22 mouse cellular contexts compared by ENCODE assay signal in genomic region chr19:55269051-55269450, GRCm38 (mm10). TPM values are rescaled to one million over a fixed set of nuclear protein-coding genes. Genes with fewer than 3 reads are reported as not detected.
DNase-seq lines count a peak whose midpoint lies in the region; ATAC-seq and TF ChIP-seq lines count a peak whose summit lies in the region.
"Had no signal": no experiment of that assay in that cellular context is flagged by ENCODE, and none has a peak within 500 bp of the region (broad histone marks: within the 10 kb centered on the region; RNA-seq: fewer than 3 reads in every experiment).

No protein-coding gene starts in this region.

- no peak for DNase-seq in lung, embryonic 14.5 days
- no peak for DNase-seq in lung, postnatal 10 days
- peak; percentile 19 for DNase-seq in kidney, postnatal 0 days (ENCODE audit: low spot score)
- no peak for DNase-seq in urinary bladder, adult 18-20 months (ENCODE audit: low spot score in 2 of 2)
- DNase-seq in urinary bladder, adult 2 months (ENCODE audit: low spot score), result no peak
- DNase-seq: adrenal gland, postnatal 25 days; B cell, adult 2 months; cerebellum, adult 2 months; heart, postnatal 4 days had no signal

- H3K4me3 ChIP-seq in lung, embryonic 14.5 days (ENCODE audit: low read depth, low read length), result no peak overlapping the region
- no peak overlapping the region for H3K4me3 ChIP-seq in intestine, embryonic 16.5 days (ENCODE audit: low read length)
- H3K4me3 ChIP-seq in kidney, postnatal 0 days (replicated peaks; ENCODE audit: low read depth, low read length), result no peak overlapping the region
- no peak overlapping the region for H3K4me3 ChIP-seq in stomach, embryonic 14.5 days (ENCODE audit: low read depth, low read length)
- H3K4me3 ChIP-seq: embryonic facial prominence, embryonic 12.5 days; forebrain, embryonic 15.5 days; heart, embryonic 12.5 days; limb, embryonic 12.5 days; midbrain, embryonic 13.5 days; myocyte; neural tube, embryonic 15.5 days had no signal

- H3K9ac ChIP-seq in lung, embryonic 14.5 days, result no peak overlapping the region
- H3K9ac ChIP-seq in intestine, embryonic 16.5 days (ENCODE audit: low read depth, low read length), result no peak overlapping the region
- H3K9ac ChIP-seq in kidney, postnatal 0 days (ENCODE audit: low read depth, low read length), result no peak overlapping the region
- H3K9ac ChIP-seq in stomach, embryonic 14.5 days (replicated peaks; ENCODE audit: low read depth, low read length), result no peak overlapping the region
- H3K9ac ChIP-seq: embryonic facial prominence, embryonic 12.5 days; forebrain, embryonic 15.5 days; heart, embryonic 12.5 days; limb, embryonic 12.5 days; midbrain, embryonic 13.5 days; neural tube, embryonic 15.5 days had no signal

- H3K27ac ChIP-seq in lung, embryonic 14.5 days (ENCODE audit: low read depth), result peak overlapping the region; percentile 92
- H3K27ac ChIP-seq in intestine, embryonic 16.5 days (ENCODE audit: low read length), result peak overlapping the region; percentile 58
- peak overlapping the region; percentile 86 for H3K27ac ChIP-seq in kidney, postnatal 0 days
- peak overlapping the region; percentile 75 for H3K27ac ChIP-seq in stomach, embryonic 14.5 days (ENCODE audit: low read length)
- H3K27ac ChIP-seq: embryonic facial prominence, embryonic 12.5 days; forebrain, embryonic 15.5 days; limb, embryonic 12.5 days; macrophage; midbrain, embryonic 13.5 days; neural tube, embryonic 15.5 days had no signal

- no peaks in the 10 kb centered on the region for H3K27me3 ChIP-seq in lung, embryonic 14.5 days (ENCODE audit: insufficient read depth, low read length)
- H3K27me3 ChIP-seq in intestine, embryonic 16.5 days (replicated peaks; ENCODE audit: control insufficient read depth, insufficient read depth, low read length), result no peaks in the 10 kb centered on the region
- H3K27me3 ChIP-seq in kidney, postnatal 0 days (ENCODE audit: insufficient read depth, low read length), result no peaks in the 10 kb centered on the region
- no peaks in the 10 kb centered on the region for H3K27me3 ChIP-seq in stomach, embryonic 14.5 days (ENCODE audit: control insufficient read depth, insufficient read depth, low read length)
- H3K27me3 ChIP-seq: embryonic facial prominence, embryonic 12.5 days; forebrain, embryonic 15.5 days; heart, embryonic 12.5 days; limb, embryonic 12.5 days; midbrain, embryonic 13.5 days; neural tube, embryonic 15.5 days; Patski had no signal

- no peak for TF ChIP-seq CTCF in lung, embryonic 14.5 days (IDR thresholded peaks at IDR 0.05; ENCODE audit: low read depth)
- TF ChIP-seq CTCF in kidney, postnatal 0 days (IDR thresholded peaks at IDR 0.05; ENCODE audit: low read depth), result no peak

- no peak for ATAC-seq in lung, embryonic 14.5 days (ENCODE audit: insufficient read depth)
- no peak for ATAC-seq in intestine, embryonic 16.5 days
- peak; percentile 41; the same call in 1 of the 2 replicates for ATAC-seq in kidney, postnatal 0 days (replicated peaks; ENCODE audit: low FRiP score, low read depth)
- ATAC-seq in stomach, embryonic 14.5 days (ENCODE audit: insufficient number of reproducible peaks, insufficient read depth, low FRiP score, low read depth), result no peak
- ATAC-seq in megakaryocyte progenitor cell, adult 5-6 weeks (replicated peaks; ENCODE audit: poor library complexity), result no peak
- ATAC-seq: forebrain, embryonic 15.5 days; midbrain, embryonic 13.5 days had no signal

- no peaks in the 10 kb centered on the region for H3K9me3 ChIP-seq in lung, embryonic 14.5 days (ENCODE audit: low read depth, low read length)
- H3K9me3 ChIP-seq in intestine, embryonic 16.5 days (ENCODE audit: control insufficient read depth, low read length), result no peaks in the 10 kb centered on the region
- H3K9me3 ChIP-seq in kidney, postnatal 0 days (replicated peaks; ENCODE audit: low read length), result no peaks in the 10 kb centered on the region
- no peaks in the 10 kb centered on the region for H3K9me3 ChIP-seq in stomach, embryonic 14.5 days (ENCODE audit: control insufficient read depth, low read depth, low read length)
- H3K9me3 ChIP-seq: embryonic facial prominence, embryonic 12.5 days; forebrain, embryonic 15.5 days; heart, embryonic 12.5 days; limb, embryonic 12.5 days; midbrain, embryonic 13.5 days; neural tube, embryonic 15.5 days had no signal

- WGBS in lung, embryonic 14.5 days, result 66% methylated on average over 5 of the region's 5 CpGs
- WGBS in intestine, embryonic 16.5 days, result 86% methylated on average over 5 of the region's 5 CpGs
- WGBS in kidney, postnatal 0 days, result 64% methylated on average over 5 of the region's 5 CpGs
- WGBS in stomach, embryonic 14.5 days, result 74% methylated on average over 5 of the region's 5 CpGs

- peaks cover 4% of the 10 kb centered on the region; the same call in 1 of the 2 replicates for H3K4me1 ChIP-seq in lung, embryonic 14.5 days (ENCODE audit: insufficient read depth)
- peaks cover 38% of the 10 kb centered on the region for H3K4me1 ChIP-seq in intestine, embryonic 16.5 days (ENCODE audit: control insufficient read depth, insufficient read depth, low read length)
- 0 out of 2 replicates have a peak, but pooled peaks cover 21% of the 10 kb centered on the region for H3K4me1 ChIP-seq in kidney, postnatal 0 days (replicated peaks; ENCODE audit: insufficient read depth, low read length)
- peaks cover 7% of the 10 kb centered on the region for H3K4me1 ChIP-seq in stomach, embryonic 14.5 days (ENCODE audit: control insufficient read depth, insufficient read depth, low read length)
- H3K4me1 ChIP-seq: embryonic facial prominence, embryonic 12.5 days; forebrain, embryonic 15.5 days; limb, embryonic 12.5 days; neural tube, embryonic 15.5 days had no signal

- 0 out of 2 replicates have a peak, but pooled peaks cover 9% of the 10 kb centered on the region for H3K36me3 ChIP-seq in lung, embryonic 14.5 days (ENCODE audit: insufficient read depth)
- H3K36me3 ChIP-seq in intestine, embryonic 16.5 days (ENCODE audit: control insufficient read depth, insufficient read depth, low read length), result peaks cover 4% of the 10 kb centered on the region; the same call in 1 of the 2 replicates
- H3K36me3 ChIP-seq in kidney, postnatal 0 days (ENCODE audit: insufficient read depth, low read length), result 0 out of 2 replicates have a peak, but pooled peaks cover 3% of the 10 kb centered on the region
- H3K36me3 ChIP-seq in stomach, embryonic 14.5 days (ENCODE audit: control insufficient read depth, insufficient read depth, low read length), result no peaks in the 10 kb centered on the region
- H3K36me3 ChIP-seq: embryonic facial prominence, embryonic 12.5 days; forebrain, embryonic 15.5 days; limb, embryonic 12.5 days; midbrain, embryonic 13.5 days; neural tube, embryonic 15.5 days had no signal

- H3K4me2 ChIP-seq in lung, embryonic 14.5 days, result no peak overlapping the region
- no peak overlapping the region for H3K4me2 ChIP-seq in intestine, embryonic 16.5 days (ENCODE audit: low read depth, low read length)
- H3K4me2 ChIP-seq in kidney, postnatal 0 days (ENCODE audit: low read length), result no peak overlapping the region; the same call in 1 of the 2 replicates
- H3K4me2 ChIP-seq in stomach, embryonic 14.5 days (replicated peaks; ENCODE audit: low read depth, low read length), result no peak overlapping the region
- H3K4me2 ChIP-seq: embryonic facial prominence, embryonic 12.5 days; forebrain, embryonic 15.5 days; heart, embryonic 12.5 days; limb, embryonic 12.5 days; midbrain, embryonic 13.5 days; neural tube, embryonic 15.5 days had no signal

RNA-seq across cellular contexts. Expression of gene Acsl5, which starts 17.3 kb away (rescaled TPM):
- polyA plus RNA-seq in lung, embryonic 14.5 days (2014; fragmentation: Nextera tagmentation; extraction: Ambion mirVana), result 60.1 and 69.3 TPM in 2 replicates
- polyA plus RNA-seq in intestine, embryonic 16.5 days (2015; fragmentation: Nextera tagmentation; extraction: Ambion mirVana), result 589 and 886 TPM in 2 replicates
- 60.6 and 64.8 TPM in 2 replicates for polyA plus RNA-seq in kidney, postnatal 0 days (2015; fragmentation: Nextera tagmentation; extraction: Ambion mirVana)
- polyA plus RNA-seq in stomach, embryonic 14.5 days (2014; fragmentation: Nextera tagmentation; extraction: Ambion mirVana), result 58.7 and 62.9 TPM in 2 replicates
- total RNA-seq in megakaryocyte progenitor cell, adult 5-6 weeks (2015), result 115 and 141 TPM in 2 replicates
- total RNA-seq in megakaryocyte progenitor cell, adult 5-6 weeks (2017), result 114 and 115 TPM in 2 replicates
- 47.9 and 50.6 TPM in 2 replicates for polyA plus RNA-seq in urinary bladder, adult 2 months (2012; rRNA removed)

RNA-seq across cellular contexts. Expression of gene Gucy2g, which starts 28.0 kb away (rescaled TPM):
- polyA plus RNA-seq in lung, embryonic 14.5 days (2014; fragmentation: Nextera tagmentation; extraction: Ambion mirVana), result not detected in 2 replicates
- 0.04 and 0.06 TPM in 2 replicates for polyA plus RNA-seq in intestine, embryonic 16.5 days (2015; fragmentation: Nextera tagmentation; extraction: Ambion mirVana)
- 0.34 and 0.36 TPM in 2 replicates for polyA plus RNA-seq in kidney, postnatal 0 days (2015; fragmentation: Nextera tagmentation; extraction: Ambion mirVana)
- not detected in 2 replicates for polyA plus RNA-seq in stomach, embryonic 14.5 days (2014; fragmentation: Nextera tagmentation; extraction: Ambion mirVana)
- not detected in 2 replicates for total RNA-seq in megakaryocyte progenitor cell, adult 5-6 weeks (2015)
- total RNA-seq in megakaryocyte progenitor cell, adult 5-6 weeks (2017), result not detected in 2 replicates
- polyA plus RNA-seq in urinary bladder, adult 2 months (2012; rRNA removed), result 0.14 and 0.22 TPM in 2 replicates
- total RNA-seq: adrenal gland, postnatal 25 days; granulocyte monocyte progenitor cell, adult 5-6 weeks; heart, postnatal 4 days had no signal
- polyA plus RNA-seq: embryonic facial prominence, embryonic 12.5 days; forebrain, embryonic 15.5 days; limb, embryonic 12.5 days; macrophage had no signal

RNA-seq across cellular contexts. Expression of gene Zdhhc6, which starts 46.8 kb away (rescaled TPM):
- 105 and 106 TPM in 2 replicates for polyA plus RNA-seq in lung, embryonic 14.5 days (2014; fragmentation: Nextera tagmentation; extraction: Ambion mirVana)
- 92.7 and 101 TPM in 2 replicates for polyA plus RNA-seq in intestine, embryonic 16.5 days (2015; fragmentation: Nextera tagmentation; extraction: Ambion mirVana)
- 79.9 and 92.8 TPM in 2 replicates for polyA plus RNA-seq in kidney, postnatal 0 days (2015; fragmentation: Nextera tagmentation; extraction: Ambion mirVana)
- 96.2 and 104 TPM in 2 replicates for polyA plus RNA-seq in stomach, embryonic 14.5 days (2014; fragmentation: Nextera tagmentation; extraction: Ambion mirVana)
- 50.1 and 69.2 TPM in 2 replicates for total RNA-seq in megakaryocyte progenitor cell, adult 5-6 weeks (2015)
- 58.0 and 64.9 TPM in 2 replicates for total RNA-seq in megakaryocyte progenitor cell, adult 5-6 weeks (2017)
- polyA plus RNA-seq in urinary bladder, adult 2 months (2012; rRNA removed), result 29.3 and 33.3 TPM in 2 replicates

RNA-seq across cellular contexts. Expression of gene Vti1a, which starts 47.0 kb away (rescaled TPM):
- 25.0 and 25.5 TPM in 2 replicates for polyA plus RNA-seq in lung, embryonic 14.5 days (2014; fragmentation: Nextera tagmentation; extraction: Ambion mirVana)
- 24.4 and 27.4 TPM in 2 replicates for polyA plus RNA-seq in intestine, embryonic 16.5 days (2015; fragmentation: Nextera tagmentation; extraction: Ambion mirVana)
- polyA plus RNA-seq in kidney, postnatal 0 days (2015; fragmentation: Nextera tagmentation; extraction: Ambion mirVana), result 22.4 and 24.5 TPM in 2 replicates
- polyA plus RNA-seq in stomach, embryonic 14.5 days (2014; fragmentation: Nextera tagmentation; extraction: Ambion mirVana), result 27.2 and 29.9 TPM in 2 replicates
- total RNA-seq in megakaryocyte progenitor cell, adult 5-6 weeks (2015), result 25.0 and 25.2 TPM in 2 replicates
- 34.2 and 45.6 TPM in 2 replicates for total RNA-seq in megakaryocyte progenitor cell, adult 5-6 weeks (2017)
- polyA plus RNA-seq in urinary bladder, adult 2 months (2012; rRNA removed), result 22.7 and 23.4 TPM in 2 replicates
